Mouse (Mus musculus) adrenal gland, adult 8-10 months (tissue): Measurements from ENCODE around the gene Slc4a5. TPM values are rescaled to one million over a fixed set of nuclear protein-coding genes. Genes with fewer than 3 reads are reported as not detected.

Experiments used
- DNase-seq: peaks from one replicate; pipeline ENCODE4 v3.0.0; 2022
- total RNA-seq, 4 experiments: library from RNA; stranded (reverse); gene quantifications; 2 replicates each; pipeline ENCODE4 v1.2.4; 2022

Gene Slc4a5
- total RNA-seq, 4 experiments from 2014 or later = 0.05 to 0.09 (median 0.08) TPM

- no peak for DNase-seq
Measured at GRCm38 (mm10) chr6:83312021-83312420, 92.4 kb downstream of the Slc4a5 start.

- DNase-seq = peak; percentile 13
Measured at GRCm38 (mm10) chr6:83312514-83312913, 92.9 kb downstream of the Slc4a5 start.

- no peak for DNase-seq
Measured at GRCm38 (mm10) chr6:83315293-83315692, 95.7 kb downstream of the Slc4a5 start.

DNA sequence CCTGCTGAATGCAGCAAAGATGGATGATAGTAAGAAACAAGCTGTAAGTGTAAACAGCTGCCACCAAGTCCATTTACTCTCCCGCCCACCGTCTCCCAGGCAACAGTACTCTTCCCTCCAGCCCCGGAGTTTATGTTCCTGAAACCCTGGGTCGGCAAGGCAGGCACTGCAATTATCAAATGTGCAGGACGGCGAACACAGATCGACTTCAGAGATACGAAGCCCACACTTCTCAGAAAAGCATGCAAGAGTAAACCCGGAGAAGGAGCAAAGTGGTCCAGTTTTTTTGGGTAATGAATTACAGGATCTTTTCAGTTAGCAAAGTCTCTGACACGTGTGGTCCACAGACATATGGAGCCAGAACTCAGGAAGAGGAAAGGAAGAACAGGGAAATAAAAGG, 96.4 kb downstream of the Slc4a5 start:
- no peak for DNase-seq

DNA sequence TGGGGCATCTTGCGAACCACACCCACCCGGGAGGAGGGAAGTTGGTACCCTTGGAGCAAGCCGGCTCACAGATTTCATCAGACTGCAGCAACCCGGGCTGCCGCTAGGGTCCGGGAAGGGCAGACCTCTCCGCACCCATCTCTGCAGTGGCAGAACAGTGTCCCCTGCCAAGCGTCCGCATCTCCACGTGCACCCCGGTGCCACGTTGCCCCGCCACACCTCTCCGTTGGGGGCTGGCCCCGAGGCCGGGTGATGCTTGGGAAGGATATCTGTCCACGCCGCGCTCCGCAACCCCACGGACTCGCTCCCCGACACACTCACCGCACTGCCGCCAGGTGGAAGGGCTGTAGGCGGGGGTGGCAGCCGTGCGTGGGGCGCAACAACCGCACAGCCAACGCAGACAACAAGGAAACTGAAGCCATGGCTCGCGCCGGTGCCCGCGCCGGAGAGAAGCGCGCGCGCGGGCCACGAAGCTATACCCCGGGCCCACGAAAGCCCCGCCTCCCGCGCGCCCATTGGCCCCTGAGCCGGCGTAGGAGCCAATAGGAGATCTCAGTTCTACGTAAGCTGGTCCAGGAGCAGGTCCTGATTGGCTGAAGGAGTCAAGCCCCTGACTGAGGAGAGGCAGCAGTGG, 97.6 kb downstream of the Slc4a5 start:
- DNase-seq = peak; percentile 85

DNA sequence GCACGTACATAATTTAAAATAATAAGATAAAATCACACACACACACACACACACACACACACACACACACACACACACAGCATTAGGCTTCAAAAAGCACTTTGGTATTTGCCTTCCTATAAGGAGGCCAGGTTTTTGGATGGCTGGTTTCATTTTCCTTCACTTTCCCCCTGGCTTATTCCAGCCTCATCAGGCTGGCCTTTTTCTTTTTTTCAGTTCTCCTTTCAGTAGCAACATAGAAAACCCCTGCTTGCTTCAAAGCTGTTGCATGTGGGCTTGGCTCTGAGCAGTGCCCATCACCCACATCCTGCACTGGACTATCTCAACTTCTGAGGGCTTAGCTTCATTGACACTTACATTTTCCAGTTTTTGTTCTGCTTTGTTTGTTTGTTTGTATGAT, 102.3 kb downstream of the Slc4a5 start:
- no peak for DNase-seq

DNA sequence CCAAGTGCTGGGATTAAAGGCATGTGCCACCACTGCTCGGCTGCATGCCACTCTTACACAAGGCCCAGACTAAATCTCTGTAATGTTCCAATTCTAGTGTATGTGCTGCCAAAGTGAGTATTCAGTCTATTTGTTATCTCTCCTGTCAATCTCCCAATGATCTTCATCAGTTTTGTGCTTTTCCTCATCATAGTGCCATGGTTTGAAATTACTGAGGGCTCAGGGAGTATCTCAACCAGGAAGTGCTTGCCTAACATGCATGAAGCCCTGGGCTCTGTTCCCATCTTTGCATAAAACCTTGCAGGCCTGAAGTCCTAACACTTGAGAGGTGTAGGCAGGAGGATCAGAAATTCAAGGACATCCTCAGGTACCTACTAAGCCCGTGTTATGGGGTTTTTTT, 103.2 kb downstream of the Slc4a5 start:
- DNase-seq = no peak

DNA sequence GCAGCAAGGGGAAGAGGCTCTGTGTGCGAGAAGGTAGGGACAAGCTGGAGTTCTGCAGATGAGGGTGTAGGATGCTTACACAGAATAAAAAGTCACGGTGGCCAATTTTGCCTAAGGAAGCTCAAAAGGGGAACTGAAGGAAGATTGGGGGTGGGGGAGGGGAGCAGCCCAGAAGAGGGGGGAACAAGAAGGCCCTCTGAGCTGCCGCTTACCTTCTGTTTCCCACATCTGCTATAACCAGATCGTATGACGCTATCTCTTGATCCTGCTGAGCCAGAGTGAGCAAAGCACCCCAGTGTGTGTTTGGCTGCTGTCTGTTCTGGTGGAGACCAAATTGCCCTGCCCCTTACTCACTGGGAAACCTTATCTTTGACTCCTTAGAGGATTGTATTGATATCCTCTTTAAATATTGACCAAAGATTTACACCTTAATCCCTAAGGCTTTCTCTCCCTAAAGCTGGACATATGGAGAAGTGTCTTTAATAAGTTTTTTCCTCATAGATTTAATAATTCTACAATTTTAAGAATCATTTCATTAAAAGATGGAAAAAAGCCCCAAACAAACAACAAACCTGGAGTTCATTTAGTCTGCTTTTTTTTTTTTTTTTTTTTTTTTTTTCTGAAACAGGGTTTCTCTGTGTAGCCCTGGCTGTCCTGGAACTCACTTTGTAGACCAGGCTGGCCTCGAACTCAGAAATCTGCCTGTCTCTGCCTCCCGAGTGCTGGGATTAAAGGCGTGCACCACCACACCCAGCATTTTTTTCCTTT, 104.2 kb downstream of the Slc4a5 start:
- no peak for DNase-seq

- DNase-seq = peak; percentile 92
Measured at GRCm38 (mm10) chr6:83325525-83326393, 106.1 kb downstream of the Slc4a5 start, which contains the start of the genes Mthfd2 and Mob1a. TSS of gene Mthfd2 (minus strand) at chr6:83325908. TSS of gene Mob1a (plus strand) at chr6:83326016.

DNA sequence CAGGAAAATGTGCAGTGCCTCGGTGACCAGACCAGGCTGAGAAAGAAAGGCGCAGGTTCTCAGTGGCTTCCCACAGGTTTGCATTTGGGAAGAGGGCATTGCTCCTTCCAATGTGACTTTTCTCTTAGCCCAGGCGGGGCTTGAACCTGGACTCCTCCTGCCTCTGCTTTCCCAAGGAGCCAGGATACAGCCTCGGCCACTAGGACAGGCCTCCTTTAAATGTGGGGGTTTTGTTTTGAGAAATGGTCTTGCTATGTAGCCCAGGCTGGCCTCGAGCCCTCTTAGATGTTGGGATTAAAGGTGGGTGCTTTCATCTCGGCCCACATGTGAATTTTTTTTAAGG, 106.7 kb downstream of the Slc4a5 start:
- DNase-seq = no peak

DNA sequence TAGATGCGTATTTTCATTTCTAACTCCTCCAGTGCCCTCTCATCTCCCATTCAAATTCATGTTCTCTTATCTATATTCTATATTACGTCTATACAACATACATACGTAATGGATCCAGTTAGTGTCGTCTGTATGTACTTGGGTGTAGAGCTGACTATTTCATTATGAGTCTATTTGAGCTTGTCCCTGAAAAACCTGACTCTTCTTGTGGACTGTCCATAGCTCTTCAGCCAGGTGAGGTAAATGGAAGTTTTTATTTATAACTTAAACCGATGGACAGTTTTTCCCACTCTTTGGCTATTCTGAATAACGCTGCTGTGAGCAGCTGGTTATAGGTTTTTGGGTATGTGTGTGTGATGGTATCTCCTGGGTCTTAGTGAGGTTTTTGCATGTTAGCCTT, 107.1 kb downstream of the Slc4a5 start:
- no peak for DNase-seq

GRCm38 (mm10) chr6:83327591-83328190, 108.1 kb downstream of the Slc4a5 start:
- DNase-seq = no peak

- DNase-seq = no peak
Measured at GRCm38 (mm10) chr6:83341387-83341786, 121.8 kb downstream of the Slc4a5 start.

- no peak for DNase-seq
Measured at GRCm38 (mm10) chr6:83342957-83343356, 123.3 kb downstream of the Slc4a5 start.

GRCm38 (mm10) chr6:83345285-83345684, 125.7 kb downstream of the Slc4a5 start:
- DNase-seq = peak; percentile 68

- DNase-seq = no peak
Measured at GRCm38 (mm10) chr6:83347916-83348315, 128.3 kb downstream of the Slc4a5 start.

- DNase-seq = no peak
Measured at GRCm38 (mm10) chr6:83348873-83349272, 129.2 kb downstream of the Slc4a5 start, which contains the start of gene Bola3. TSS of gene Bola3 (plus strand) at chr6:83349147.

- DNase-seq = peak; percentile 77
Measured at GRCm38 (mm10) chr6:83349274-83349958, 129.8 kb downstream of the Slc4a5 start.

DNA sequence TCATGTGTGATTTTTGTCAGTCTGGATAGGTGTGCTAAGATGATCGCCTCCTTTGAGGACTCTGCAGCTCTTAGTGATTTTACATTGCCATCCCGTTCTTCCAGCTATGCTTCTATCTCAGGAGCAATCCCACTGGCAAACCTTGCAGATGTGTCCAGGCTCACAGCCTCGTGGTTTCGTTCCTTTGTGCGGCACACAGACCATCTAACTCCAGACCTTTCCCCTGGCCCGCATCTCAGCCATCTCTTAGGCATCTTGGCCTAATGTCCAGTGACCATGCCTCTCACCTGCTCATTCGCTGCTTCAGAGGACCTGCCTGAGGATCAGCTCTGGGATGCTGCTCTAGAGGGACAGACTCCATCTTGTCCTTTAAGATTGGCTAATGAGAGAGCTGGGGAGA, 130.5 kb downstream of the Slc4a5 start:
- no peak for DNase-seq

DNA sequence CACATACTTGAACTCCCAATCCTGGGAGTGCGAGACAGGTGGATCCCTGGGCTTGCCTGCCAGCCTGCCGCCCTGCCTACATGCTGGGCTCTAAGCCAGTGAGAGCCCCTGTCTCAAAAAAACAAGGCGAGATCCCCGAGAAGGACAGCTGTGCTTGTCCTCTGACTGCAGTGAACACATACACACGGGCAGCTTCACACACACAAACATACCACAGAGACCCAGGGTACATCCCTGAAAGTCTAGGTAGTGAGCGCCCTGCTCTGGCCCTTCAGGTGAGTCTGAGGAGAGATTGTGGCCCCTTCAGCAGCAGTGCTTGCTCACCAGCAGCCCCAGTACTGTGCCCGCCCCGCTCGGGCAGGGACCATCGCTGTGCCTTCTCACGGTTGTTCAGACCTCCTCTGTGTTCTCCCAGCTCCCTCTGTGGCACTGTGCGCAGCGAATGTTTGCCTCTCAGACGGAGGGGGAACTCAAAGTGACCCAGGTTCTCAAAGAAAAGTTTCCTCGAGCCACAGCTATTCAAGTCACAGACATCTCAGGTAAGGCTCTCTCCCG, 131.3 kb downstream of the Slc4a5 start:
- no peak for DNase-seq

- no peak for DNase-seq
Measured at GRCm38 (mm10) chr6:83351490-83352160, 132.0 kb downstream of the Slc4a5 start.
